Mouse (Mus musculus) kidney, embryonic 15.5 days (tissue): ENCODE measurements at regions not wholly inside any gene's neighbourhood (a gene's known extent, or its start where the extent isn't known, plus 50 kb on each side); places are given as distances from the start of the nearest gene placed in this dataset. TPM values are rescaled to one million over a fixed set of nuclear protein-coding genes. Genes with fewer than 3 reads are reported as not detected.

Source experiments
- ATAC-seq: fragments of 200-750 bp; cut with Nextera tagmentation; replicated peaks from 2 replicates; pipeline ENCODE4 v1.8.0; 2017; ENCODE audit warnings: moderate TSS enrichment; ENCODE audit not compliant: low FRiP score
- H3K27ac ChIP-seq: fragments of 300-500 bp; sonication (generic); 2 replicates; pipeline ENCODE4 v1.5.1; 2015; ENCODE audit warnings: mild to moderate bottlenecking, inconsistent platforms
- H3K27me3 ChIP-seq: fragments of 300-500 bp; sonication (generic); 2 replicates; pipeline ENCODE4 v1.6.1; 2015; ENCODE audit warnings: inconsistent platforms
- H3K36me3 ChIP-seq: fragments of 300-500 bp; sonication (generic); 2 replicates; pipeline ENCODE4 v1.6.1; 2015; ENCODE audit warnings: inconsistent platforms
- H3K4me1 ChIP-seq: fragments of 300-500 bp; sonication (generic); 2 replicates; pipeline ENCODE4 v1.6.1; 2015; ENCODE audit warnings: inconsistent platforms
- H3K4me2 ChIP-seq: fragments of 300-500 bp; sonication (generic); 2 replicates; pipeline ENCODE4 v1.6.1; 2015; ENCODE audit warnings: moderate library complexity, mild to moderate bottlenecking, inconsistent platforms
- H3K4me3 ChIP-seq: fragments of 300-500 bp; sonication (generic); replicated peaks from 2 replicates; pipeline ENCODE4 v1.5.1; 2015; ENCODE audit warnings: mild to moderate bottlenecking, inconsistent platforms
- H3K9ac ChIP-seq: fragments of 300-500 bp; sonication (generic); 2 replicates; pipeline ENCODE4 v1.6.1; 2015; ENCODE audit warnings: mild to moderate bottlenecking, inconsistent platforms
- H3K9me3 ChIP-seq: fragments of 300-500 bp; sonication (generic); replicated peaks from 2 replicates; pipeline ENCODE4 v1.6.1; 2016; ENCODE audit warnings: inconsistent platforms
- WGBS: fragments of 180-500 bp; shearing (Covaris S2); methylation state at CpG from one replicate; pipeline ENCODE4 v1.1.7; 2015; ENCODE audit warnings: mixed read lengths; 5-methylcytosine and 5-hydroxymethylcytosine counted together
- microRNA-seq: library from miRNA; unstranded; fragments of <30 nt; microRNA quantifications from one replicate; pipeline ENCODE4, GENCODE M21; 2016

DNA sequence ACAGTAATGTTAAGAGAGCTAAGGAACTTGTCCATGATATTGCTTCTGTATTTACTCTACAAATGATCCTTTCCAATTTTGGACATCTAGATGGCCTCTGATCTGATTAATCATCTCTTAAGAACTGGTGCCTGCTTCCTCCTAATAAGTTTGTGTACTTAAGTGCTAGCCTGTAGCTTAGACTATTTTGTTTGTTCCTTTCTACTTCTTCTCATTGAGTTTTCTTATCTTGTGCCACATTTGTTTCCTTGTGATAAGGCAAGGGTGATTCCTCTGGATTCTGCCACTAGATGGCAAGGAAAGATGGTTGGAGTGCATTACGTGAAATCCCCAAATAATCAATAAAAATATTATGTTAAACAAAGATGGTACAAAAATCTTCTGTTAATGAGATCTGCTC lies 148.0 kb downstream of the Calcrl start:
- Histone ChIP-seq H3K4me2 (no peak overlapping the region), H3K9ac (no peak overlapping the region), H3K4me3 (no peak overlapping the region), H3K27me3 (no peaks in the 10 kb centered on the region), H3K27ac (no peak overlapping the region), H3K4me1 (no peaks in the 10 kb centered on the region), H3K36me3 (no peaks in the 10 kb centered on the region), H3K9me3 (no peaks in the 10 kb centered on the region)
- WGBS = 85% methylated on average over 1 of the region's 1 CpGs
- ATAC-seq = no peak

Small RNA genes lying in the stretch of these regions (microRNA-seq; reads per million reads assigned to microRNA genes)
- gene Gm25972 = not detected
